Mouse (Mus musculus) forebrain, embryonic 14.5 days (tissue): ENCODE results near the gene Ogfod1. TPM values are rescaled to one million over a fixed set of nuclear protein-coding genes. Genes with fewer than 3 reads are reported as not detected.

Source experiments
- ATAC-seq: fragments of 200-750 bp; cut with Nextera tagmentation; 2 replicates; pipeline ENCODE4 v1.8.0; 2017; ENCODE audit warnings: mild to moderate bottlenecking, moderate library complexity
- DNase-seq: peaks from one replicate; pipeline ENCODE4 v3.0.0-alpha.2; 2015; ENCODE audit warnings: low spot score
- H3K27ac ChIP-seq: fragments of 300-500 bp; sonication (generic); 2 replicates; pipeline ENCODE4 v1.5.1; 2014; ENCODE audit warnings: low read depth, mild to moderate bottlenecking, control low read depth, low read length, moderate library complexity
- H3K27me3 ChIP-seq: fragments of 300-500 bp; sonication (generic); replicated peaks from 2 replicates; pipeline ENCODE4 v1.6.1; 2014; ENCODE audit warnings: low read length, control low read depth, mixed read lengths; ENCODE audit not compliant: control insufficient read depth, insufficient read depth
- H3K36me3 ChIP-seq: fragments of 300-500 bp; sonication (generic); 2 replicates; pipeline ENCODE4 v1.6.1; 2014; ENCODE audit warnings: low read length, control low read depth; ENCODE audit not compliant: control insufficient read depth, insufficient read depth
- H3K4me1 ChIP-seq: fragments of 300-500 bp; sonication (generic); 2 replicates; pipeline ENCODE4 v1.6.1; 2014; ENCODE audit warnings: antibody characterized with exemption, low read length, control low read depth; ENCODE audit not compliant: control insufficient read depth, insufficient read depth
- H3K4me2 ChIP-seq: fragments of 300-500 bp; sonication (generic); 2 replicates; pipeline ENCODE4 v1.6.1; 2014; ENCODE audit warnings: mild to moderate bottlenecking, control low read depth, low read length
- H3K4me3 ChIP-seq: fragments of 300-500 bp; sonication (generic); 2 replicates; pipeline ENCODE4 v1.5.1; 2014; ENCODE audit warnings: low read depth, low read length, control low read depth
- H3K9ac ChIP-seq: fragments of 300-500 bp; sonication (generic); 2 replicates; pipeline ENCODE4 v1.6.1; 2014; ENCODE audit warnings: mild to moderate bottlenecking, low read length, control low read depth, moderate library complexity
- H3K9me3 ChIP-seq: fragments of 300-500 bp; sonication (generic); replicated peaks from 2 replicates; pipeline ENCODE4 v1.6.1; 2016; ENCODE audit warnings: low read length, control low read depth, mixed read lengths; ENCODE audit not compliant: control insufficient read depth
- WGBS: fragments of 180-500 bp; shearing (Covaris S2); extraction: QIAGEN DNeasy Blood & Tissue Kit; methylation state at CpG from one replicate; pipeline ENCODE4 v1.1.7; 2014; 5-methylcytosine and 5-hydroxymethylcytosine counted together
- polyA plus RNA-seq: library from polyadenylated mRNA; unstranded; fragments of >200 nt; fragmentation: Nextera tagmentation; extraction: Ambion mirVana; gene quantifications from 2 replicates; pipeline ENCODE4 v1.2.1, GENCODE M21; 2014

Gene Ogfod1
- 9.8 and 13.4 TPM in 2 replicates for polyA plus RNA-seq

- Histone ChIP-seq H3K27ac (peak within 1 kb of the TSS; percentile 48; the same call in 1 of the 2 replicates), H3K9ac (peak within 1 kb of the TSS; percentile 77), H3K9me3 (no peaks in the 10 kb centered on the region), H3K36me3 (peaks cover 12% of the 10 kb centered on the region; the same call in 1 of the 2 replicates), H3K27me3 (no peaks in the 10 kb centered on the region), H3K4me2 (peak within 1 kb of the TSS; percentile 85), H3K4me3 (peak within 1 kb of the TSS; percentile 85), H3K4me1 (peaks cover 18% of the 10 kb centered on the region)
- DNase-seq = peak; percentile 99
- ATAC-seq = peak; percentile 100
- WGBS = 0% methylated on average over 41 of the region's 41 CpGs
Observed at GRCm38 (mm10) chr8:94036944-94037524, at the start of gene Ogfod1, which contains the start of gene Nudt21. Gene Ogfod1, plus strand, starts transcription at chr8:94037198. Gene Nudt21, minus strand, starts transcription at chr8:94037031.

GRCm38 (mm10) chr8:93989739-93990138 lies 47.3 kb upstream of the Ogfod1 start:
- Histone ChIP-seq H3K27ac (no peak overlapping the region), H3K9me3 (0 out of 2 replicates have a peak, but pooled peaks cover 2% of the 10 kb centered on the region), H3K9ac (no peak overlapping the region), H3K4me1 (no peaks in the 10 kb centered on the region), H3K4me3 (no peak overlapping the region), H3K27me3 (no peaks in the 10 kb centered on the region), H3K36me3 (peaks cover 46% of the 10 kb centered on the region), H3K4me2 (no peak overlapping the region)
- ATAC-seq (no peak), DNase-seq (no peak)
- 97% methylated on average over 4 of the region's 4 CpGs for WGBS

GRCm38 (mm10) chr8:93998961-93999360 lies 38.0 kb upstream of the Ogfod1 start:
- Histone ChIP-seq H3K9ac (no peak overlapping the region), H3K36me3 (peaks cover 58% of the 10 kb centered on the region)

GRCm38 (mm10) chr8:94004139-94004538 lies 32.9 kb upstream of the Ogfod1 start:
- Histone ChIP-seq H3K4me1 (no peaks in the 10 kb centered on the region; the same call in 1 of the 2 replicates), H3K9ac (no peak overlapping the region), H3K27me3 (no peaks in the 10 kb centered on the region), H3K9me3 (no peaks in the 10 kb centered on the region), H3K36me3 (peaks cover 43% of the 10 kb centered on the region), H3K4me2 (no peak overlapping the region), H3K4me3 (no peak overlapping the region), H3K27ac (no peak overlapping the region)
- DNase-seq = no peak
- 84% methylated on average over 9 of the region's 9 CpGs for WGBS
- no peak for ATAC-seq

More at GRCm38 (mm10) chr8:93998961-93999360, 38.0 kb upstream of the Ogfod1 start:
- H3K27me3 ChIP-seq = no peaks in the 10 kb centered on the region
- ATAC-seq = no peak
- H3K4me1 ChIP-seq = no peaks in the 10 kb centered on the region
- 88% methylated on average over 2 of the region's 2 CpGs for WGBS
- H3K27ac ChIP-seq = no peak overlapping the region
- H3K4me3 ChIP-seq = no peak overlapping the region
- no peak for DNase-seq
- H3K4me2 ChIP-seq = no peak overlapping the region
- no peaks in the 10 kb centered on the region for H3K9me3 ChIP-seq

GRCm38 (mm10) chr8:94009243-94009845 lies 27.7 kb upstream of the Ogfod1 start:
- Histone ChIP-seq H3K4me1 (peaks cover 16% of the 10 kb centered on the region), H3K36me3 (peaks cover 5% of the 10 kb centered on the region; the same call in 1 of the 2 replicates), H3K9ac (0 out of 2 replicates have a peak overlapping the region, but pooled peaks have one; percentile 5), H3K4me2 (no peak overlapping the region), H3K9me3 (no peaks in the 10 kb centered on the region), H3K27me3 (no peaks in the 10 kb centered on the region), H3K27ac (no peak overlapping the region), H3K4me3 (no peak overlapping the region)
- WGBS = 74% methylated on average over 15 of the region's 15 CpGs
- ATAC-seq = no peak
- no peak for DNase-seq

- H3K4me3 ChIP-seq = peak overlapping the region; percentile 97
Observed at GRCm38 (mm10) chr8:94010101-94010705, 26.8 kb upstream of the Ogfod1 start.

GRCm38 (mm10) chr8:94011076-94012012 lies 25.7 kb upstream of the Ogfod1 start:
- no peaks in the 10 kb centered on the region for H3K9me3 ChIP-seq
- H3K36me3 ChIP-seq = peaks cover 4% of the 10 kb centered on the region; the same call in 1 of the 2 replicates
- ATAC-seq (no peak), DNase-seq (peak; percentile 37)
- peak overlapping the region; percentile 93 for H3K27ac ChIP-seq
- peaks cover 16% of the 10 kb centered on the region for H3K4me1 ChIP-seq
- 3% methylated on average over 46 of the region's 48 CpGs for WGBS
- H3K27me3 ChIP-seq = no peaks in the 10 kb centered on the region
- peak overlapping the region; percentile 97 for H3K4me3 ChIP-seq
- H3K4me2 ChIP-seq = peak overlapping the region; percentile 87
- H3K9ac ChIP-seq = peak overlapping the region; percentile 98

More at GRCm38 (mm10) chr8:94010101-94010705, 26.8 kb upstream of the Ogfod1 start:
- no peaks in the 10 kb centered on the region for H3K9me3 ChIP-seq
- H3K36me3 ChIP-seq = peaks cover 4% of the 10 kb centered on the region; the same call in 1 of the 2 replicates
- H3K4me2 ChIP-seq = peak overlapping the region; percentile 87
- H3K9ac ChIP-seq = 0 out of 2 replicates have a peak overlapping the region, but pooled peaks have one; percentile 22
- H3K4me1 ChIP-seq = peaks cover 16% of the 10 kb centered on the region
- H3K27me3 ChIP-seq = no peaks in the 10 kb centered on the region
- ATAC-seq (no peak), DNase-seq (no peak)
- H3K27ac ChIP-seq = no peak overlapping the region
- WGBS = 38% methylated on average over 2 of the region's 2 CpGs
